In genomic region chr13:104520461-104520860, GRCm38 (mm10) we compare ENCODE assay signal across 24 mouse cellular contexts.
A peak's percentile ranks its signal among the peaks of the same experiment; 100 is the strongest.
DNase-seq lines count a peak whose midpoint lies in the region; ATAC-seq and TF ChIP-seq lines count a peak whose summit lies in the region.
"Had no signal": no experiment of that assay in that cellular context is flagged by ENCODE, and none has a peak within 500 bp of the region (broad histone marks: within the 10 kb centered on the region; RNA-seq: fewer than 3 reads in every experiment).

No protein-coding gene starts in this region.

- no peaks in the 10 kb centered on the region for H3K79me2 ChIP-seq in C2C12 (ENCODE audit: control insufficient read depth, insufficient read depth)

- no peaks in the 10 kb centered on the region for H3K27me3 ChIP-seq in hindbrain, embryonic 14.5 days (ENCODE audit: control insufficient read depth, insufficient read depth, low read length)
- no peaks in the 10 kb centered on the region for H3K27me3 ChIP-seq in hindbrain, embryonic 12.5 days
- no peaks in the 10 kb centered on the region for H3K27me3 ChIP-seq in C2C12 (ENCODE audit: control insufficient read depth, insufficient read depth, insufficient read length)
- H3K27me3 ChIP-seq: embryonic facial prominence, embryonic 13.5 days; forebrain, embryonic 13.5 days; heart, embryonic 15.5 days; intestine, embryonic 15.5 days; Patski had no signal

- H3K9me3 ChIP-seq in hindbrain, embryonic 14.5 days (ENCODE audit: control insufficient read depth, low read length), result 0 out of 2 replicates have a peak, but pooled peaks cover 3% of the 10 kb centered on the region
- 0 out of 2 replicates have a peak, but pooled peaks cover 4% of the 10 kb centered on the region for H3K9me3 ChIP-seq in hindbrain, embryonic 12.5 days (replicated peaks)
- H3K9me3 ChIP-seq: embryonic facial prominence, embryonic 13.5 days; forebrain, embryonic 13.5 days; G1E; heart, embryonic 15.5 days; intestine, embryonic 15.5 days had no signal

- no peak for DNase-seq in hindbrain, embryonic 14.5 days (ENCODE audit: low spot score)
- peak; percentile 74 for DNase-seq in 3T3-L1 (ENCODE audit: low read depth, low spot score)
- peak; percentile 31 for DNase-seq in brain, adult 2 months (ENCODE audit: low read depth, low spot score)
- DNase-seq in adrenal gland, adult 8-10 months, result no peak
- DNase-seq in testis, postnatal 14 days (ENCODE audit: low spot score), result no peak
- DNase-seq: adrenal gland, postnatal 25 days; cerebellum, adult 2 months; cerebellum, postnatal 14 days; forebrain, postnatal 0 days; gastrocnemius, postnatal 36 days; heart, adult 18-20 months; heart, postnatal 14 days; kidney, adult 18-20 months had no signal

- peaks cover 9% of the 10 kb centered on the region; the same call in 1 of the 2 replicates for H3K4me1 ChIP-seq in hindbrain, embryonic 14.5 days (replicated peaks; ENCODE audit: control insufficient read depth, insufficient read depth, low read length)
- peaks cover 7% of the 10 kb centered on the region for H3K4me1 ChIP-seq in hindbrain, embryonic 12.5 days

- H3K4me3 ChIP-seq in hindbrain, embryonic 14.5 days (replicated peaks; ENCODE audit: low read length), result no peak overlapping the region
- H3K4me3 ChIP-seq in hindbrain, embryonic 12.5 days, result no peak overlapping the region
- no peak overlapping the region for H3K4me3 ChIP-seq in C2C12 (ENCODE audit: insufficient read depth, poor library complexity, severe bottlenecking)
- H3K4me3 ChIP-seq: embryonic facial prominence, embryonic 13.5 days; forebrain, embryonic 13.5 days; heart, embryonic 15.5 days; intestine, embryonic 15.5 days had no signal

- ATAC-seq in hindbrain, embryonic 14.5 days (ENCODE audit: low FRiP score), result no peak
- no peak for ATAC-seq in hindbrain, embryonic 12.5 days (ENCODE audit: low FRiP score)
- no peak for ATAC-seq in frontal cortex, adult (ENCODE audit: low TSS enrichment)
- ATAC-seq: activated CD4-positive, CD25-positive, alpha-beta regulatory T cell, adult 4 months; forebrain, embryonic 13.5 days; forebrain, postnatal 0 days; intestine, embryonic 15.5 days; Patski had no signal

- no peak overlapping the region for H3K4me2 ChIP-seq in hindbrain, embryonic 14.5 days (replicated peaks)
- H3K4me2 ChIP-seq in hindbrain, embryonic 12.5 days (replicated peaks), result no peak overlapping the region
- H3K4me2 ChIP-seq: embryonic facial prominence, embryonic 13.5 days; forebrain, embryonic 13.5 days; heart, embryonic 11.5 days; heart, embryonic 15.5 days; intestine, embryonic 15.5 days had no signal

- no peaks in the 10 kb centered on the region for H3K36me3 ChIP-seq in hindbrain, embryonic 14.5 days (replicated peaks; ENCODE audit: control insufficient read depth, insufficient read depth)
- H3K36me3 ChIP-seq in hindbrain, embryonic 12.5 days, result no peaks in the 10 kb centered on the region
- no peaks in the 10 kb centered on the region for H3K36me3 ChIP-seq in C2C12 (ENCODE audit: control insufficient read depth, insufficient read depth)
- H3K36me3 ChIP-seq: embryonic facial prominence, embryonic 13.5 days; G1E; heart, embryonic 15.5 days; intestine, embryonic 15.5 days had no signal

- H3K27ac ChIP-seq in hindbrain, embryonic 14.5 days, result peak overlapping the region; percentile 94; the same call in 1 of the 2 replicates
- no peak overlapping the region for H3K27ac ChIP-seq in hindbrain, embryonic 12.5 days
- H3K27ac ChIP-seq: embryonic facial prominence, embryonic 13.5 days; forebrain, embryonic 13.5 days; heart, embryonic 15.5 days; intestine, embryonic 15.5 days had no signal

- no peak overlapping the region for H3ac ChIP-seq in C2C12 (ENCODE audit: control insufficient read depth, insufficient read length, low read depth)

- no peak overlapping the region for H3K9ac ChIP-seq in hindbrain, embryonic 14.5 days
- no peak overlapping the region for H3K9ac ChIP-seq in hindbrain, embryonic 12.5 days
- H3K9ac ChIP-seq: embryonic facial prominence, embryonic 13.5 days; forebrain, embryonic 13.5 days; forebrain, postnatal 0 days; heart, embryonic 15.5 days; intestine, embryonic 15.5 days had no signal

- no peak for TF ChIP-seq CTCF in C2C12 (IDR thresholded peaks at IDR 0.05; ENCODE audit: control insufficient read depth, insufficient read depth, insufficient read length)

- no peaks in the 10 kb centered on the region for H3K79me3 ChIP-seq in C2C12 (ENCODE audit: low read depth)

- WGBS in hindbrain, embryonic 14.5 days, result 93% methylated on average over 3 of the region's 3 CpGs
- 74% methylated on average over 3 of the region's 3 CpGs for WGBS in hindbrain, embryonic 12.5 days

TF ChIP-seq in C2C12, 6 proteins besides CTCF, POLR2A, EP300 and RAD21:
- TF ChIP-seq MYOG (IDR thresholded peaks at IDR 0.05; ENCODE audit: control insufficient read depth, extremely low read depth, insufficient read length) (no peak), MAX (IDR thresholded peaks at IDR 0.05) (no peak), FOSL1 (IDR thresholded peaks at IDR 0.05; ENCODE audit: insufficient read depth, low read length, poor library complexity, severe bottlenecking) (peak; percentile 74), USF1 (IDR thresholded peaks at IDR 0.05; ENCODE audit: low read depth) (no peak), CEBPB (IDR thresholded peaks at IDR 0.05; ENCODE audit: low read depth) (no peak), MYOD1 (IDR thresholded peaks at IDR 0.05; ENCODE audit: control insufficient read depth, insufficient read length, low read depth) (no peak)

Comparison
In these comparisons a context has a peak if more than half of its experiments do, and no peak if none do; other contexts are left out.
1. DNase-seq: peak in 3T3-L1 (single experiment) and brain, adult 2 months (single experiment); none in hindbrain, embryonic 14.5 days (single experiment), adrenal gland, adult 8-10 months (single experiment) and testis, postnatal 14 days (single experiment).